Mouse (Mus musculus): ENCODE data around the gene Gm42906.

GRCm38 (mm10) chr5:151070896-151071295, 357.1 kb downstream of the Gm42906 start:
- TF ChIP-seq CTCF (IDR thresholded peaks at IDR 0.05 in 2 of 3, conservative IDR thresholded peaks at IDR 0.05 in 1 of 3; ENCODE audit: control insufficient read depth in 1 of 3, insufficient read depth in 1 of 3, low read depth in 2 of 3, low read length in 3 of 3, poor library complexity in 1 of 3, severe bottlenecking in 1 of 3) (no peak), NRF1 (IDR thresholded peaks at IDR 0.05; ENCODE audit: insufficient read depth, low read depth, low read length, poor library complexity, severe bottlenecking) (no peak), ELF1 (IDR thresholded peaks at IDR 0.05; ENCODE audit: low read depth, low read length) (no peak), TAL1 (IDR thresholded peaks at IDR 0.05; ENCODE audit: low read length) (no peak), BHLHE40 (IDR thresholded peaks at IDR 0.05; ENCODE audit: borderline replicate concordance, low read depth, low read length) (no peak), USF1 (IDR thresholded peaks at IDR 0.05; ENCODE audit: low read depth, low read length) (no peak), UBTF (IDR thresholded peaks at IDR 0.05; ENCODE audit: borderline replicate concordance, insufficient read depth, low read depth, low read length) (no peak), SMC3 (IDR thresholded peaks at IDR 0.05; ENCODE audit: low read depth, low read length) (no peak), MAX (IDR thresholded peaks at IDR 0.05; ENCODE audit: low read length) (no peak), ZNF384 (IDR thresholded peaks at IDR 0.05; ENCODE audit: low read depth, low read length) (no peak), POLR2A (IDR thresholded peaks at IDR 0.05; ENCODE audit: control insufficient read depth in 1 of 2, insufficient read depth in 1 of 2, low read depth in 1 of 2, low read length in 2 of 2, poor library complexity in 1 of 2) (no peak), GABPA (IDR thresholded peaks at IDR 0.05; ENCODE audit: low read depth, low read length) (no peak), E2F4 (IDR thresholded peaks at IDR 0.05; ENCODE audit: borderline replicate concordance, low read depth, low read length) (no peak), EP300 (IDR thresholded peaks at IDR 0.05; ENCODE audit: low read depth in 1 of 2, low read length in 2 of 2) (no peak)

Data from MEL (cell line).